Mouse (Mus musculus) brown adipose tissue, adult 24 weeks (tissue): ENCODE measurements around the gene Clrn3. TPM values are rescaled to one million over a fixed set of nuclear protein-coding genes. Genes with fewer than 3 reads are reported as not detected.

Experiments
- polyA plus RNA-seq: library from polyadenylated mRNA; stranded (reverse); fragments of >200 nt; gene quantifications from 2 replicates; pipeline ENCODE4 v1.2.4, GENCODE M21; 2012; ENCODE audit not compliant: missing spikeins, insufficient read depth, insufficient read length

Clrn3 gene
- polyA plus RNA-seq, 1 experiment, result not detected

Other genes with a start within 250 kb of the Clrn3 start
- not detected in 2 replicates for gene Foxi2, start 118.3 kb downstream of the Clrn3 start, polyA plus RNA-seq
- gene Ptpre, start 8.8 kb upstream of the Clrn3 start, polyA plus RNA-seq, result 1.5 and 1.6 TPM in 2 replicates
- 0.25 and 0.48 TPM in 2 replicates for gene Mki67, start 187.7 kb upstream of the Clrn3 start, polyA plus RNA-seq